Mouse (Mus musculus) midbrain, embryonic 14.5 days (tissue): ENCODE results near the gene Scarf2. TPM values are rescaled to one million over a fixed set of nuclear protein-coding genes. Genes with fewer than 3 reads are reported as not detected.

ENCODE experiments used
- ATAC-seq: fragments of 200-750 bp; cut with Nextera tagmentation; 2 replicates; pipeline ENCODE4 v1.8.0; 2017; ENCODE audit warnings: moderate number of reproducible peaks, moderate library complexity; ENCODE audit not compliant: low FRiP score, low TSS enrichment
- DNase-seq: peaks from one replicate; pipeline ENCODE4 v3.0.0-alpha.2; 2015
- H3K27ac ChIP-seq: fragments of 300-500 bp; sonication (generic); replicated peaks from 2 replicates; pipeline ENCODE4 v1.5.1; 2014; ENCODE audit warnings: mild to moderate bottlenecking, low read depth, low read length, moderate library complexity
- H3K27me3 ChIP-seq: fragments of 300-500 bp; sonication (generic); 2 replicates; pipeline ENCODE4 v1.6.1; 2014; ENCODE audit warnings: low read length, control low read depth, mixed read lengths; ENCODE audit not compliant: control insufficient read depth, insufficient read depth
- H3K36me3 ChIP-seq: fragments of 300-500 bp; sonication (generic); 2 replicates; pipeline ENCODE4 v1.6.1; 2014; ENCODE audit warnings: low read length, control low read depth; ENCODE audit not compliant: control insufficient read depth, insufficient read depth
- H3K4me1 ChIP-seq: fragments of 300-500 bp; sonication (generic); 2 replicates; pipeline ENCODE4 v1.6.1; 2014; ENCODE audit warnings: mild to moderate bottlenecking, antibody characterized with exemption, low read length, control low read depth; ENCODE audit not compliant: control insufficient read depth, insufficient read depth
- H3K4me2 ChIP-seq: fragments of 300-500 bp; sonication (generic); 2 replicates; pipeline ENCODE4 v1.6.1; 2014; ENCODE audit warnings: mild to moderate bottlenecking, low read length, moderate library complexity
- H3K4me3 ChIP-seq: fragments of 300-500 bp; sonication (generic); replicated peaks from 2 replicates; pipeline ENCODE4 v1.5.1; 2014; ENCODE audit warnings: low read depth, low read length
- H3K9ac ChIP-seq: fragments of 300-500 bp; sonication (generic); replicated peaks from 2 replicates; pipeline ENCODE4 v1.6.1; 2014; ENCODE audit warnings: mild to moderate bottlenecking, low read length, moderate library complexity
- H3K9me3 ChIP-seq: fragments of 300-500 bp; sonication (generic); 2 replicates; pipeline ENCODE4 v1.6.1; 2016; ENCODE audit warnings: low read length, control low read depth, mixed read lengths; ENCODE audit not compliant: control insufficient read depth
- WGBS: fragments of 180-500 bp; shearing (Covaris S2); extraction: QIAGEN DNeasy Blood & Tissue Kit; methylation state at CpG from one replicate; pipeline ENCODE4 v1.1.7; 2014; 5-methylcytosine and 5-hydroxymethylcytosine counted together
- polyA plus RNA-seq: library from polyadenylated mRNA; unstranded; fragments of >200 nt; fragmentation: Nextera tagmentation; extraction: Ambion mirVana; gene quantifications from 2 replicates; pipeline ENCODE4 v1.2.1, GENCODE M21; 2014

Scarf2 gene
- polyA plus RNA-seq, 1 experiment from 2014 or later: 1.0 TPM

DNA sequence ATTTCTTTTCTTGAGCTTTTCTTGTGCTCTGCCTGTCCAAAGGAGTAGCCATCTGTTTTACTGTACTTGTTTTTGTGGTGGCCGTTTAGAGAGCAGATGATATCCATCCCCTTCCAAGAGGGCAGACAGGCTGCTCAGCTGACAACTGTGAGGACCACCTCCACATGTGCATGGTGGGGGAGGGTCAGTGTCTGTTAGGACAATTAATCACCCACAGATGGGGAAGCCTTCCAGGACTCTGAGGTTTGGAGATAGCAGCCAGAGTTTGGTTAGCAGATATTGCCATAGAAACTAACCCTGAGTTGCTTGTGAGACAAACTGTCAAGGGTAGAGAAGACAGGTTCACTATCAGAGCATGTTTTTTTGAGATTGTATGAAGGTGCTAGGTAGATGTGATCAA is 36.0 kb upstream of the Scarf2 start:
- H3K27ac ChIP-seq: no peak overlapping the region
- H3K4me2 ChIP-seq: peak overlapping the region; percentile 87; the same call in 1 of the 2 replicates
- DNase-seq (no peak), ATAC-seq (no peak)
- H3K4me1 ChIP-seq: peaks cover 19% of the 10 kb centered on the region
- H3K27me3 ChIP-seq: no peaks in the 10 kb centered on the region
- 0 out of 2 replicates have a peak overlapping the region, but pooled peaks have one; percentile 71 for H3K4me3 ChIP-seq
- H3K9me3 ChIP-seq: no peaks in the 10 kb centered on the region
- 93% methylated on average over 1 of the region's 1 CpGs for WGBS
- H3K36me3 ChIP-seq: peaks cover 18% of the 10 kb centered on the region
- H3K9ac ChIP-seq: no peak overlapping the region

DNA sequence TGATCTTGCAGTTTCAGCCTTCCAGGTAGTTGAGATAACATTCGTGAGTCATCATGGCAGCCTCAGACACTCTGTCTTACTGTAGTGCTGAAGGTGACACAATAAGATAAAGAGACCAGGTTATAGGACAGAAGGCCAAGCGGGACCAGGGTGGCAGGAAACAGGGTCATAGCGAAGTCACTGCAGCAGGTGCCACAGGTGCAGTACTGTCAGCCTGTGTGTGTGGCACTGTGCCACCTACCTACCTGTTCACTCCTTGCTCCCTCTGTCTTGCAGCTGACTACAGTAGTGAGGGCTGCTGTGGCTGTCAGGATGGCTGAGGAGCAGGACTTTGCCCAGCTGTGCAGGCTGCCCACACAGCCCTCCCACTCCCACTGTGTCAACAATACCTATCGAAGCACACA is 33.0 kb upstream of the Scarf2 start:
- no peaks in the 10 kb centered on the region for H3K27me3 ChIP-seq
- no peaks in the 10 kb centered on the region for H3K9me3 ChIP-seq
- H3K9ac ChIP-seq: no peak overlapping the region
- H3K4me1 ChIP-seq: peaks cover 14% of the 10 kb centered on the region
- no peak for ATAC-seq
- 92% methylated on average over 4 of the region's 4 CpGs for WGBS
- no peak overlapping the region for H3K4me3 ChIP-seq
- no peak overlapping the region for H3K27ac ChIP-seq
- no peak for DNase-seq
- H3K36me3 ChIP-seq: peaks cover 39% of the 10 kb centered on the region
- H3K4me2 ChIP-seq: no peak overlapping the region

- 89% methylated on average over 7 of the region's 7 CpGs for WGBS
- Histone ChIP-seq H3K27me3 (no peaks in the 10 kb centered on the region), H3K4me2 (no peak overlapping the region), H3K4me1 (no peaks in the 10 kb centered on the region), H3K27ac (no peak overlapping the region), H3K36me3 (peaks cover 74% of the 10 kb centered on the region), H3K9ac (no peak overlapping the region), H3K4me3 (no peak overlapping the region), H3K9me3 (no peaks in the 10 kb centered on the region)
- DNase-seq (no peak), ATAC-seq (no peak)
These were observed 28.2 kb upstream of the Scarf2 start for GRCm38 (mm10) chr16:17768834-17769233.

DNA sequence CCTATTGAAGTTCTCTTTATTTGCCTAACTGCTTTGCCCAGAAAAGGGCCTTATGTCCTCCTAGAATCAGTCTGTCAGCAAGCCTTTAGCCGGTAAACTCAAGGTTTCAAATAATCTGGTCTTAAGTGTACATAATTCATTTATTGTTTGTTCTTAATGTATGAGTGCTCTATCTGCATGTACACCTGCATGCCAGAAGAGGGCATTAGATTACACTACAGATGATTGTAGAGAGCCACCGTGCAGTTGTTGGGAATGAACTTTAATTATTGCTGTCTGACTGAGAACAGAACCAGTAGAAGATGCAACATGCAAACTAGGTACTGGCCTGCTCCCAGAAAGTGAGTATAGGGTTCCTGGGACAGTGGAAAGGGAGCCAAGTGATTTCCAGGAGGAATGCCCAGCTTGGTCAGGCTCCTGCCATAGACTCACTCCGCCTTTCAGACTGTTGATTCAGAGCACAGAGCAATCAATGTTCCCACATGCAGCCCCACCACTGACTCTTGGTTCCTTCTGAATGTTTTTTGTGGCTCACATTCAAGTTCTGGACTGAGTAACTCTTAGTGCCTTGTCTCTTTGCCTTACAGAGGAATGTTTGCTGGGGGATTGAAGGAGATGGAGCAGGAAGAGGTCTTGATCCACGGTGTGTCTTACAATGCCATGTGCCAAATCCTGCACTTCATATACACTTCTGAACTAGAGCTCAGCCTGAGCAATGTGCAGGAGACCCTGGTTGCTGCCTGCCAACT is 25.8 kb upstream of the Scarf2 start:
- no peak overlapping the region for H3K27ac ChIP-seq
- no peaks in the 10 kb centered on the region for H3K4me1 ChIP-seq
- no peaks in the 10 kb centered on the region for H3K27me3 ChIP-seq
- H3K36me3 ChIP-seq: peaks cover 67% of the 10 kb centered on the region
- no peak overlapping the region for H3K4me3 ChIP-seq
- WGBS: 85% methylated on average over 4 of the region's 4 CpGs
- ATAC-seq: no peak
- no peak overlapping the region for H3K9ac ChIP-seq
- H3K4me2 ChIP-seq: no peak overlapping the region
- no peaks in the 10 kb centered on the region for H3K9me3 ChIP-seq
- peak; percentile 16 for DNase-seq

- Histone ChIP-seq H3K27me3 (no peaks in the 10 kb centered on the region), H3K9me3 (no peaks in the 10 kb centered on the region), H3K4me2 (no peak overlapping the region), H3K9ac (no peak overlapping the region), H3K36me3 (peaks cover 74% of the 10 kb centered on the region), H3K4me3 (no peak overlapping the region), H3K4me1 (no peaks in the 10 kb centered on the region), H3K27ac (no peak overlapping the region)
- ATAC-seq (no peak), DNase-seq (peak; percentile 38)
- WGBS: 63% methylated on average over 11 of the region's 11 CpGs
These were observed 20.3 kb upstream of the Scarf2 start for GRCm38 (mm10) chr16:17776828-17777227.

- no peak for ATAC-seq
- H3K27ac ChIP-seq: no peak overlapping the region
- H3K36me3 ChIP-seq: peaks cover 71% of the 10 kb centered on the region
- no peak for DNase-seq
- H3K27me3 ChIP-seq: no peaks in the 10 kb centered on the region
- 93% methylated on average over 4 of the region's 4 CpGs for WGBS
- no peak overlapping the region for H3K4me2 ChIP-seq
- H3K9me3 ChIP-seq: no peaks in the 10 kb centered on the region
- H3K4me3 ChIP-seq: no peak overlapping the region
- H3K9ac ChIP-seq: no peak overlapping the region
- no peaks in the 10 kb centered on the region for H3K4me1 ChIP-seq
These were observed 18.9 kb upstream of the Scarf2 start for GRCm38 (mm10) chr16:17778223-17778622.

DNA sequence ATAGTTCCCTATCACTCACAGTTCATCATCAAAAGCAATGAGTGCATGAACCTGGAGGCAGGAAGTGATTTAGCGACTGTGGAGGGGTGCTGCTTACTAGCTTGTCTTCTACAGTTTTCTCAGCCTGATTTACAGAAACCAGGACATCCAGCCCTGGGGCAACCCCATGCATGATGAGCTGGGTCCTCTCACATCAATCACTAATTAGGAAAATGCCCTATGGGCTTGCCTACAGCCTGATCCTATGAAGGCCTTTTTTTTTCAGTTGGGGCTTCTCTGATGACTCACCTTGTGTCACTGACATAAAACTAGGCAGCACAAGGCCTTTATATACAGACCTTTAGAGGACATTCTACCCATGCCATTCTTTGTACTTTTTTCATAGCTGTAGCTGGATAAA is 17.4 kb upstream of the Scarf2 start:
- H3K4me3 ChIP-seq: no peak overlapping the region
- ATAC-seq (no peak), DNase-seq (no peak)
- H3K27me3 ChIP-seq: no peaks in the 10 kb centered on the region
- WGBS: 84% methylated on average over 1 of the region's 1 CpGs
- H3K9me3 ChIP-seq: no peaks in the 10 kb centered on the region
- no peak overlapping the region for H3K9ac ChIP-seq
- no peaks in the 10 kb centered on the region for H3K4me1 ChIP-seq
- peaks cover 73% of the 10 kb centered on the region for H3K36me3 ChIP-seq
- no peak overlapping the region for H3K4me2 ChIP-seq
- H3K27ac ChIP-seq: no peak overlapping the region

GRCm38 (mm10) chr16:17785337-17785736 is 11.7 kb upstream of the Scarf2 start:
- no peak for DNase-seq
- Histone ChIP-seq H3K27ac (no peak overlapping the region), H3K27me3 (no peaks in the 10 kb centered on the region), H3K4me3 (no peak overlapping the region), H3K9me3 (no peaks in the 10 kb centered on the region), H3K4me2 (no peak overlapping the region), H3K9ac (no peak overlapping the region), H3K36me3 (peaks cover 81% of the 10 kb centered on the region), H3K4me1 (no peaks in the 10 kb centered on the region)
- 66% methylated on average over 3 of the region's 3 CpGs for WGBS
- ATAC-seq: no peak

GRCm38 (mm10) chr16:17792728-17793127 is 4.4 kb upstream of the Scarf2 start:
- WGBS: 69% methylated on average over 3 of the region's 3 CpGs
- peaks cover 55% of the 10 kb centered on the region for H3K36me3 ChIP-seq
- H3K27ac ChIP-seq: no peak overlapping the region
- H3K4me3 ChIP-seq: no peak overlapping the region
- no peak overlapping the region for H3K9ac ChIP-seq
- no peaks in the 10 kb centered on the region for H3K9me3 ChIP-seq
- no peak overlapping the region for H3K4me2 ChIP-seq
- ATAC-seq (no peak), DNase-seq (no peak)
- H3K27me3 ChIP-seq: peaks cover 26% of the 10 kb centered on the region
- peaks cover 10% of the 10 kb centered on the region; the same call in 1 of the 2 replicates for H3K4me1 ChIP-seq
